Mouse (Mus musculus) liver, embryonic 14.5 days (tissue): ENCODE measurements around the gene Acad9.

Experiments used
- CTCF ChIP-seq: IDR thresholded peaks from 2 replicates; pipeline ENCODE4 v1.5.1; 2016; ENCODE audit warnings: antibody characterized with exemption, low read depth, control low read depth
- EP300 ChIP-seq: IDR thresholded peaks from 2 replicates; pipeline ENCODE4 v1.6.1; 2016; ENCODE audit warnings: antibody characterized with exemption, low read depth

DNA sequence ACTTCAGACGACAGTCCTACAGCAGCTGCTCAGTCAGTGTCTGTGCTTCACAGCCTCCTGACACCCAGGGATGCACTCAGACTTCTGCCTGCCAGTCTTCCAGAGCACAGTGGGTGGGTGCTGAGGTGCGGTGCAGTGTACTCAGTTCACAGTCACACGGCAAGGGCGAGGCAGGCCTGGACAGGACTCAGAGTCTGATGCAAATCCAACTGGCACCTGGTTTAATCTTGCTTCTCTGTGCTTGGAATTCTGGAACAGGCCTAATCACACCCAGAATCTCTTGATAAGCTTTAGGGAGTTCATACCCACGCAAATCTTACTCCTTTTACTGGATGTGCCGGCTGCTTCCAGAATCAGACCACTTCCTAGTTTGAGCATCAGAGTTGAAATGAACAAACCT lies 9.7 kb downstream of the Acad9 start:
- no peak for TF ChIP-seq CTCF
- TF ChIP-seq EP300: no peak
